Mouse (Mus musculus): ENCODE measurements at regions not wholly inside any gene's neighbourhood (a gene's known extent, or its start where the extent isn't known, plus 50 kb on each side); places are given as distances from the start of the nearest gene placed in this dataset.

- 80% methylated on average over 8 of the region's 8 CpGs for WGBS
Observed at GRCm38 (mm10) chr8:93632896-93633295, 97.3 kb upstream of the Ces5a start.

GRCm38 (mm10) chr8:93642770-93643169 is 107.1 kb upstream of the Ces5a start:
- Histone ChIP-seq H3K4me3 (ENCODE audit: low read depth, low read length) (no peak overlapping the region), H3K27me3 (ENCODE audit: control insufficient read depth, insufficient read depth, low read length) (no peaks in the 10 kb centered on the region), H3K4me1 (ENCODE audit: control insufficient read depth, insufficient read depth, insufficient read length, low read length) (no peaks in the 10 kb centered on the region), H3K36me3 (ENCODE audit: control insufficient read depth, insufficient read depth, low read length) (no peaks in the 10 kb centered on the region), H3K27ac (ENCODE audit: insufficient read depth, low read depth, low read length) (no peak overlapping the region)
- no peak for TF ChIP-seq POLR2A (IDR thresholded peaks at IDR 0.05; ENCODE audit: low read depth, low read length)
- TF ChIP-seq CTCF (IDR thresholded peaks at IDR 0.05; ENCODE audit: extremely low read depth, insufficient read length, insufficient replicate concordance, low read depth, low read length) = no peak
- WGBS = 61% methylated on average over 2 of the region's 2 CpGs

More at GRCm38 (mm10) chr8:93632896-93633295, 97.3 kb upstream of the Ces5a start:
- no peaks in the 10 kb centered on the region for H3K27me3 ChIP-seq (ENCODE audit: control insufficient read depth, insufficient read depth, low read length)
- no peaks in the 10 kb centered on the region for H3K4me1 ChIP-seq (ENCODE audit: control insufficient read depth, insufficient read depth, insufficient read length, low read length)
- no peak overlapping the region for H3K27ac ChIP-seq (ENCODE audit: insufficient read depth, low read depth, low read length)
- TF ChIP-seq CTCF (IDR thresholded peaks at IDR 0.05; ENCODE audit: extremely low read depth, insufficient read length, insufficient replicate concordance, low read depth, low read length) (no peak), POLR2A (IDR thresholded peaks at IDR 0.05; ENCODE audit: low read depth, low read length) (no peak)
- no peaks in the 10 kb centered on the region for H3K36me3 ChIP-seq (ENCODE audit: control insufficient read depth, insufficient read depth, low read length)
- no peak overlapping the region for H3K4me3 ChIP-seq (ENCODE audit: low read depth, low read length)

GRCm38 (mm10) chr8:93643471-93644215 is 108.0 kb upstream of the Ces5a start:
- no peaks in the 10 kb centered on the region for H3K36me3 ChIP-seq (ENCODE audit: control insufficient read depth, insufficient read depth, low read length)
- H3K27me3 ChIP-seq (ENCODE audit: control insufficient read depth, insufficient read depth, low read length) = no peaks in the 10 kb centered on the region
- TF ChIP-seq CTCF (IDR thresholded peaks at IDR 0.05; ENCODE audit: extremely low read depth, insufficient read length, insufficient replicate concordance, low read depth, low read length) = no peak
- no peak for TF ChIP-seq POLR2A (IDR thresholded peaks at IDR 0.05; ENCODE audit: low read depth, low read length)
- 71% methylated on average over 4 of the region's 4 CpGs for WGBS
- H3K4me3 ChIP-seq (ENCODE audit: low read depth, low read length) = no peak overlapping the region
- H3K4me1 ChIP-seq (ENCODE audit: control insufficient read depth, insufficient read depth, insufficient read length, low read length) = no peaks in the 10 kb centered on the region
- H3K27ac ChIP-seq (ENCODE audit: insufficient read depth, low read depth, low read length) = no peak overlapping the region

GRCm38 (mm10) chr8:93653421-93653820 is 117.8 kb upstream of the Ces5a start:
- TF ChIP-seq CTCF (IDR thresholded peaks at IDR 0.05; ENCODE audit: extremely low read depth, insufficient read length, insufficient replicate concordance, low read depth, low read length) = no peak
- no peak for TF ChIP-seq POLR2A (IDR thresholded peaks at IDR 0.05; ENCODE audit: low read depth, low read length)
- 94% methylated on average over 2 of the region's 2 CpGs for WGBS
- H3K27me3 ChIP-seq (ENCODE audit: control insufficient read depth, insufficient read depth, low read length) = no peaks in the 10 kb centered on the region
- H3K4me3 ChIP-seq (ENCODE audit: low read depth, low read length) = no peak overlapping the region
- H3K27ac ChIP-seq (ENCODE audit: insufficient read depth, low read depth, low read length) = no peak overlapping the region
- no peaks in the 10 kb centered on the region for H3K4me1 ChIP-seq (ENCODE audit: control insufficient read depth, insufficient read depth, insufficient read length, low read length)
- H3K36me3 ChIP-seq (ENCODE audit: control insufficient read depth, insufficient read depth, low read length) = no peaks in the 10 kb centered on the region

- no peak overlapping the region for H3K4me3 ChIP-seq (ENCODE audit: low read depth, low read length)
- no peaks in the 10 kb centered on the region for H3K4me1 ChIP-seq (ENCODE audit: control insufficient read depth, insufficient read depth, insufficient read length, low read length)
- no peak overlapping the region for H3K27ac ChIP-seq (ENCODE audit: insufficient read depth, low read depth, low read length)
- H3K36me3 ChIP-seq (ENCODE audit: control insufficient read depth, insufficient read depth, low read length) = no peaks in the 10 kb centered on the region
- TF ChIP-seq CTCF (IDR thresholded peaks at IDR 0.05; ENCODE audit: extremely low read depth, insufficient read length, insufficient replicate concordance, low read depth, low read length) (no peak), POLR2A (IDR thresholded peaks at IDR 0.05; ENCODE audit: low read depth, low read length) (no peak)
- H3K27me3 ChIP-seq (ENCODE audit: control insufficient read depth, insufficient read depth, low read length) = no peaks in the 10 kb centered on the region
- whole genome bisulfite sequencing = 76% methylated on average over 14 of the region's 14 CpGs
Observed at GRCm38 (mm10) chr8:93653913-93654705, 118.5 kb upstream of the Ces5a start.

- no peak overlapping the region for H3K27ac ChIP-seq (ENCODE audit: insufficient read depth, low read depth, low read length)
- WGBS = 86% methylated on average over 9 of the region's 9 CpGs
- no peaks in the 10 kb centered on the region for H3K27me3 ChIP-seq (ENCODE audit: control insufficient read depth, insufficient read depth, low read length)
- no peaks in the 10 kb centered on the region for H3K36me3 ChIP-seq (ENCODE audit: control insufficient read depth, insufficient read depth, low read length)
- peaks cover 2% of the 10 kb centered on the region; the same call in 1 of the 2 replicates for H3K4me1 ChIP-seq (ENCODE audit: control insufficient read depth, insufficient read depth, insufficient read length, low read length)
- TF ChIP-seq POLR2A (IDR thresholded peaks at IDR 0.05; ENCODE audit: low read depth, low read length) = no peak
- no peak for TF ChIP-seq CTCF (IDR thresholded peaks at IDR 0.05; ENCODE audit: extremely low read depth, insufficient read length, insufficient replicate concordance, low read depth, low read length)
- no peak overlapping the region for H3K4me3 ChIP-seq (ENCODE audit: low read depth, low read length)
Observed at GRCm38 (mm10) chr8:93655752-93656151, 120.1 kb upstream of the Ces5a start.

GRCm38 (mm10) chr8:93661739-93662138 is 126.1 kb upstream of the Ces5a start:
- H3K27ac ChIP-seq (ENCODE audit: insufficient read depth, low read depth, low read length) = no peak overlapping the region
- TF ChIP-seq CTCF (IDR thresholded peaks at IDR 0.05; ENCODE audit: extremely low read depth, insufficient read length, insufficient replicate concordance, low read depth, low read length) (peak; percentile 84), POLR2A (IDR thresholded peaks at IDR 0.05; ENCODE audit: low read depth, low read length) (no peak; the same call in 1 of the 2 replicates)
- H3K4me3 ChIP-seq (ENCODE audit: low read depth, low read length) = peak overlapping the region; percentile 54
- 2% methylated on average over 14 of the region's 15 CpGs for WGBS
- no peaks in the 10 kb centered on the region for H3K36me3 ChIP-seq (ENCODE audit: control insufficient read depth, insufficient read depth, low read length)
- peaks cover 2% of the 10 kb centered on the region; the same call in 1 of the 2 replicates for H3K4me1 ChIP-seq (ENCODE audit: control insufficient read depth, insufficient read depth, insufficient read length, low read length)
- H3K27me3 ChIP-seq (ENCODE audit: control insufficient read depth, insufficient read depth, low read length) = no peaks in the 10 kb centered on the region

All from small intestine, adult 2 months (tissue).